Mouse (Mus musculus): ENCODE measurements at regions not wholly inside any gene's neighbourhood (a gene's known extent, or its start where the extent isn't known, plus 50 kb on each side); places are given as distances from the start of the nearest gene placed in this dataset.

DNA sequence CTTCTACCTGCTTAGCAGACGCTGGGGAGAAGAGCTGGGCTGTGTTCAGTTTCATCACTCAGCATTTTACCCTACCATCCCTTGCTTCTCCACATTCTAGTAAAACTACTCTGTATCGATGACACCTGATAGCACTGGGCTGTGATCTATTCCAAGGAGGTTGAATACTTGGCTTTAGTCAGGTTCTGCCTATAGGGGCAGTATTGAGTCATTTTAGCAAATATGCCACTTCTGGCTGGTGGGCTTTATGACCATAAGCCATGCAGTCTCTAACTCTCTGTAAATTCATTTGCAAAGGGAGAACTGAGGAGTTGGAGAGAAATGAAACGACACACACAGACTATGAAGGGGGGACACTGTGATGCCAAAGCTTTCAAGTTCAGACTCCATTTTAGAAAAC, 55.6 kb upstream of the Tmem92 start:
- TF ChIP-seq CTCF (IDR thresholded peaks at IDR 0.05; ENCODE audit: low read depth) (peak; percentile 61), EP300 (optimal IDR thresholded peaks at IDR 0.05) (no peak)
